Mouse (Mus musculus) embryonic fibroblast, embryonic 13.5 days (primary cell): Measurements from ENCODE around the gene Dok1. TPM values are rescaled to one million over a fixed set of nuclear protein-coding genes. Genes with fewer than 3 reads are reported as not detected.

Experiments
- H3K27ac ChIP-seq: 2 replicates; pipeline ENCODE4 v1.5.1; 2012; ENCODE audit warnings: low read length, control low read depth, inconsistent platforms; ENCODE audit not compliant: insufficient read depth
- H3K4me1 ChIP-seq: 2 replicates; pipeline ENCODE4 v1.6.1; 2011; ENCODE audit warnings: low read length; ENCODE audit not compliant: control insufficient read depth, insufficient read depth
- H3K4me3 ChIP-seq: 2 replicates; pipeline ENCODE4 v1.5.1; 2011; ENCODE audit warnings: mild to moderate bottlenecking, control low read depth, low read length; ENCODE audit not compliant: insufficient read depth
- CTCF ChIP-seq: IDR thresholded peaks from 2 replicates; pipeline ENCODE4 v1.5.1; 2011; ENCODE audit warnings: mild to moderate bottlenecking, control low read depth, low read length, moderate library complexity, borderline replicate concordance; ENCODE audit not compliant: insufficient read depth
- POLR2A ChIP-seq: IDR thresholded peaks from 2 replicates; pipeline ENCODE4 v1.6.1; 2011; ENCODE audit warnings: low read depth, mild to moderate bottlenecking, control low read depth, low read length, moderate library complexity
- polyA plus RNA-seq: library from polyadenylated mRNA; stranded (reverse); fragments of >200 nt; gene quantifications from 2 replicates; pipeline ENCODE4 v1.2.4, GENCODE M21; 2011; ENCODE audit warnings: low read depth; ENCODE audit not compliant: missing spikeins, insufficient read length

Dok1 gene
- polyA plus RNA-seq, 1 experiment, result 37.9 TPM

DNA sequence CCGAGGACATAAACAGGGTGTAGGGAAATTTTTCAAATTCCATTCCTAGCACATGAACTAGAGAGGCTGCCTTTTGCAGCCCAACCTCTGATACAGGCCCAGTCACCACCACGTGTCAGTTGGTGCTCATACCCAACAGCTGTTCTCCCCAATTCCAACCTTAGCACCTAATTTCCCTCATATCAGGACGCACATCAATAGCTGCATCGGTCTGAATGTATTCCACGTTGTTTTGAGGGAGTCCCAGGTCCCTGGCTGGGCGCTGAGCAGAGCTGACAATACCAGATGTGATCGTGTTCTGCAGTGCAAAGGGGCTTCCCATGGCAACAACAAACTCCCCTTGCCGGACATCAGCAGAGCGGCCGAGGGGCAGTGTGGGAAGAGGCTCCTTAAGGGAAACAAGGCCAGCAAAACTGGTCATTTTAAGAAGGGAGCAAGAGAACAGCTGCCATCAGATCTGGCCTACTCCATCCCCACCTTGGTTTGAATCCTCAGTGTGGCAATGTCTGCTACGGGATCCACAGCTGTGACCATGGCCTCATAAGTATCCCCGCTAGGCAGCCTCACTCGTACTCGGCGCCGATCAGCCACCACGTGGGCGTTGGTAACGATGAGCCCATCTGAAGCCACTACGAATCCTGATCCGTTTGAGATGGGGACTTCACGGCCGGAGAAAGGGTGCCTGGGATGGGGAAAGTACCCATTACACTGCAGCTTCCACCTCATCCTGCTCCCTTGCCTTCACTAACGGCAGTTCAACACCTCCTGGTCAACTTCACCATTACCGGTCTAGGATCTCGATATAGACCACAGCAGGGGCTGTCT, 20.1 kb upstream of the Dok1 start:
- TF ChIP-seq CTCF, result no peak
- peak; percentile 68 for TF ChIP-seq POLR2A
- peak overlapping the region; percentile 69 for H3K4me3 ChIP-seq
- H3K27ac ChIP-seq, result peak overlapping the region; percentile 74
- peaks cover 5% of the 10 kb centered on the region for H3K4me1 ChIP-seq

GRCm38 (mm10) chr6:83049367-83049766, 16.1 kb upstream of the Dok1 start:
- Histone ChIP-seq H3K4me3 (no peak overlapping the region), H3K27ac (no peak overlapping the region), H3K4me1 (no peaks in the 10 kb centered on the region)
- TF ChIP-seq POLR2A, result no peak
- no peak for TF ChIP-seq CTCF

DNA sequence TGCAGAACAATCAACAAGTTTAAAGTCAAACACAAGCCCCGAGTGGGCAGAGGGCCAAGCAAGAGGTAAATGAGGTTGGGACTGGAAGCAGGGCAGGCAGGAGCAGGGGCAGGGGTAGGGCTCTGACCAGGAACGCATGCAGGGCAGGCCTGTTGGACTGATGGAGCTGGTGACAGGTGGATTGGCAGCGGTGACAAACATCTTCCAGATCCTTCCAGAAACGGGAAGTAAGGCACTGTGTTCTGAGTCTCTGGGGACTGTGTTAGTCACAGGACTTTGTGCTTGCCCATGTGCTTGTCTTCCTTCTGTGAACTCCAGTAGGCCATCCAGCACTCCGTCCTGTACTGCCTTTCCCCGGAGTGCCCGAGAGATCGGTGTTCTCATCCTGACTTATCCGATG, 11.5 kb upstream of the Dok1 start:
- Histone ChIP-seq H3K4me1 (no peaks in the 10 kb centered on the region; the same call in 1 of the 2 replicates), H3K27ac (no peak overlapping the region), H3K4me3 (no peak overlapping the region)
- TF ChIP-seq CTCF, result no peak

DNA sequence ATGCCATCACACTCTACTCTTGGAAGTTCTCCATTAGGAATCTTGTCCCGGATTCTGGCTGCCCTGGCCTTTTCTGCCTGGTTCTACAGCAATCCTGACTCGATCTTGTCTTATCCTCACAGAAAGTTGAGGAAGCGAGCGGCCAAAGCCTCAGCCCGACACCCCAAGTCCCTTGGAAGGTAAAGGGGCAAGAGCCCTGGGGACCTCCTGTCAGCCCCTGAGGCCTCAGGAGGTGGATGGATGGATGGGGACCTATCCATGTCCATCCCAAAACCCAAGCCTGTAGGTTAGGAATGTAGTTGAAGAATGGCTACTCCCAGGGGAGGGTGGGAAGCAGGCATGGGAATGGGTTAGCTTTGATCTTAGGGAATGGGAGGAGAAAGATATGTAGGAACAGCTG, 10.7 kb upstream of the Dok1 start:
- TF ChIP-seq POLR2A (no peak), CTCF (no peak)
- Histone ChIP-seq H3K4me3 (no peak overlapping the region), H3K27ac (no peak overlapping the region), H3K4me1 (no peaks in the 10 kb centered on the region; the same call in 1 of the 2 replicates)

GRCm38 (mm10) chr6:83043561-83043960, 10.3 kb upstream of the Dok1 start:
- no peak overlapping the region for H3K27ac ChIP-seq
- peaks cover under 1% of the 10 kb centered on the region; the same call in 1 of the 2 replicates for H3K4me1 ChIP-seq
- no peak overlapping the region for H3K4me3 ChIP-seq
- TF ChIP-seq CTCF (no peak), POLR2A (no peak)

DNA sequence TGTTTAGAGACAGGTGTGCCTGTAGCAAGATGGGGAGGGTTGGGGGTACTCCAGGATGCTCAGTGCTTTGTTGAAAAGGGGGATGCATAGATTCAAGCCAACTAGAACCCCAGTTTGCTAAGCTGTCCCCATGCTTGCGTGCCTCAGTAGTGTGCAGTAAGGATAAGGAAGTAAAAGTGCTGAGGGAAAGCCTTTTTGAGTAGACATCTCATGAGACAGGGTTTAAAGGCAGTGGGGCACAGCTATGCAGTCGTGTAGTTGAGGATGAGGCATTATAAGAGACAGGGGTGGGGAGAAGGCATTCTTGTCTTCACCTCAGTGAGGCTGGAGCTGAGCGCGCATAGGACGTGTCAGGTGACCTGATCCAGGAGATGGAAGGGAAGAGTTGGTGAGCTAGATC, 7.3 kb upstream of the Dok1 start:
- Histone ChIP-seq H3K27ac (no peak overlapping the region), H3K4me1 (peaks cover 6% of the 10 kb centered on the region), H3K4me3 (no peak overlapping the region)
- TF ChIP-seq POLR2A (no peak), CTCF (no peak)

DNA sequence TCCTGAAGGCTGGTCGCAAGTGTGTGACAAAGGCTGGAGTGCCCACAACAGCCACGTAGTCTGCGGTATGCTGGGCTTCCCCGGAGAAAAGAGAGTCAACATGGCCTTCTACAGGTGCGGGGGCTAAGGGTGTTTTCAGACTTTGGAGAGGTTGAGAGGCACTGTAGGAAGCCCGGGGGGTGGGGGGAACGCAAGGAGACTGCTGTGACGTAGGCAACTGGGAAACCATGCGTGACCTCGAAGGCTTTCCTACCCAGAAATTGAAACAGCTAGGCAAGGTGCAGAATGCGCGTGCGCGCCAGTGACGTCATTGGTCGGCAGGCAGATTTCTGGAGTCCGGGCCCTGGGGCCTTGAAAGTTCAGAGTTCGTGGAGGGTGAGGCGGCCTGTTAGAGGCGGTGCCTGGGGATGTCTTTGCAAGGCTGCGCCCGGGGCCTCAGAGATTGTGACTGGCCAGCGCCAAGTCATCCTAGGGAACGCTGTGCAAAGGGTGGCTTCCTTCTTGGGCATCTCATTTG, 5.3 kb upstream of the Dok1 start:
- TF ChIP-seq CTCF (no peak), POLR2A (no peak)
- Histone ChIP-seq H3K27ac (no peak overlapping the region), H3K4me3 (no peak overlapping the region), H3K4me1 (peaks cover 6% of the 10 kb centered on the region)

- H3K4me1 ChIP-seq, result peaks cover 6% of the 10 kb centered on the region
- H3K4me3 ChIP-seq, result no peak overlapping the region
- TF ChIP-seq CTCF (no peak), POLR2A (no peak)
- no peak overlapping the region for H3K27ac ChIP-seq
Observed at GRCm38 (mm10) chr6:83037188-83037587, 3.9 kb upstream of the Dok1 start.

- H3K27ac ChIP-seq, result peak overlapping the region; percentile 72
- H3K4me1 ChIP-seq, result peaks cover 12% of the 10 kb centered on the region; the same call in 1 of the 2 replicates
- peak overlapping the region; percentile 93 for H3K4me3 ChIP-seq
- TF ChIP-seq POLR2A (no peak), CTCF (no peak)
Observed at GRCm38 (mm10) chr6:83034463-83035055, 1.3 kb upstream of the Dok1 start.

GRCm38 (mm10) chr6:83032769-83033191, 491 bp downstream of the Dok1 start:
- Histone ChIP-seq H3K4me3 (peak overlapping the region; percentile 93), H3K4me1 (peaks cover 16% of the 10 kb centered on the region; the same call in 1 of the 2 replicates), H3K27ac (peak overlapping the region; percentile 85)
- TF ChIP-seq CTCF (no peak), POLR2A (no peak; the same call in 1 of the 2 replicates)
